Mouse (Mus musculus): Measurements from ENCODE around the gene Lrmda.

DNA sequence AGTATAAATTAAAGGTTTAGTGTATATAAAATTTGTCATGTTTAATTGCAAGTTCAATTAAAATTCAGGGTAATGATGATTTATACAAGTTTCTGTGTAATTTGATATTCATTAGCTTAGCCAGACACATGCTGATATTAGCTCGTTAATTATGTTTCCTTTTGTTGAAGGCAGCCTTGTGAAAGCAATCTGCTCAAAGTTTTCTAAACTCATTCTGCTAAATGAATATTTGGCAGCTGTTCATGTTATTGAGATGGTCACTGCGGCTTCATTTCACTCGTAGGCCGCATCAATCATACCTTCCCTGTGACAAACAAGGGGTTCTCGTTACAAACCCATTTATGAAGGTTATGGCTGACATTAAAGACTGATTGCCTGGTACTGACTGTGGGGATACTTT, 423.2 kb downstream of the Lrmda start:
- TF ChIP-seq POLR2A (IDR thresholded peaks at IDR 0.05; ENCODE audit: control insufficient read depth in 1 of 2, insufficient read depth in 1 of 2, low read depth in 1 of 2, low read length in 2 of 2, poor library complexity in 1 of 2) (no peak), USF1 (IDR thresholded peaks at IDR 0.05; ENCODE audit: low read depth, low read length) (no peak), HCFC1 (IDR thresholded peaks at IDR 0.05; ENCODE audit: low read depth, low read length) (no peak), SMC3 (IDR thresholded peaks at IDR 0.05; ENCODE audit: low read depth, low read length) (no peak), EP300 (IDR thresholded peaks at IDR 0.05; ENCODE audit: low read depth in 1 of 2, low read length in 2 of 2) (no peak), CTCF (IDR thresholded peaks at IDR 0.05 in 2 of 3, conservative IDR thresholded peaks at IDR 0.05 in 1 of 3; ENCODE audit: control insufficient read depth in 1 of 3, insufficient read depth in 1 of 3, low read depth in 2 of 3, low read length in 3 of 3, poor library complexity in 1 of 3, severe bottlenecking in 1 of 3) (no peak), CHD2 (IDR thresholded peaks at IDR 0.05; ENCODE audit: low read length) (no peak)
